Mouse (Mus musculus): ENCODE results near the gene Hand1. TPM values are rescaled to one million over a fixed set of nuclear protein-coding genes. Genes with fewer than 3 reads are reported as not detected.

The Hand1 gene
- total RNA-seq, 1 experiment = 6.5 TPM

DNA sequence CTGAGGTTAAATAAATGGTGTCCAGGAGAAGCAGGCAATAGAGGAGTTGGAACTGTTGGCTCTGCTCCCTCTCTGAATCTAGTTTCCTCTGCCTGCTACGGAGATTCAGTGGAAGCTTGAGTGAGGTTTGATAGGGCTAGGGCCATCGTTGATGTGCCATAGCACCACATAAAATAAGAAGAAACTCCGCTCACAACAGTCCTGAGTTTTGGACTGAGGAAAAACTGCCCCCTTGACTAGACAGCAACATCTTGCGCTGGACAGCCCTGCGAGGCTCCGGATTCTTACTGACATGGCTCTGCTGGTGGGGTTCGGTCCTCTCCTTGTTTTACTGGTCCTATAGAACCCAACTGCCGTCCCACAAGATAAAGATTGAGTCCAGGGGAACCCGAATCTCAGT is 3.8 kb upstream of the Hand1 start:
- peaks cover 1 to 7% of the 10 kb centered on the region in 2 experiments; a peak in 2 of 4 replicates for H3K4me1 ChIP-seq (ENCODE audit: control insufficient read depth in 2 of 2, insufficient read depth in 2 of 2, low read length in 2 of 2, poor library complexity in 1 of 2)
- no peak overlapping the region for H3K9ac ChIP-seq (ENCODE audit: insufficient read depth, low read depth, low read length, poor library complexity, severe bottlenecking)
- in situ Hi-C loops (cut with MboI; ENCODE audit: low sequenced_read_pairs in 2 of 2, unreplicated experiment in 2 of 2) = no loop called here
- TF ChIP-seq MAFK (IDR thresholded peaks at IDR 0.05; ENCODE audit: insufficient read depth, low read depth, low read length) (no peak), ZC3H11A (IDR thresholded peaks at IDR 0.05; ENCODE audit: borderline replicate concordance, low read depth, low read length) (no peak), ZNF384 (IDR thresholded peaks at IDR 0.05; ENCODE audit: low read depth, low read length) (no peak), CHD2 (IDR thresholded peaks at IDR 0.05; ENCODE audit: low read depth, low read length) (no peak), HCFC1 (IDR thresholded peaks at IDR 0.05; ENCODE audit: borderline replicate concordance, insufficient read depth, low read length) (no peak)
- H3K27ac ChIP-seq (ENCODE audit: insufficient read depth, low read depth, low read length, poor library complexity, severe bottlenecking) = no peak overlapping the region
- no peak overlapping the region for H3K4me3 ChIP-seq (ENCODE audit: insufficient read depth in 1 of 2, low read depth in 1 of 2, low read length in 2 of 2, poor library complexity in 1 of 2, severe bottlenecking in 1 of 2)
- no peak for DNase-seq (ENCODE audit: low read depth, low spot score)
- H3K36me3 ChIP-seq (ENCODE audit: control insufficient read depth, insufficient read depth, low read length, poor library complexity, severe bottlenecking) = no peaks in the 10 kb centered on the region
- no peaks in the 10 kb centered on the region for H3K9me3 ChIP-seq (ENCODE audit: control insufficient read depth, insufficient read depth, low read depth, low read length)

DNA sequence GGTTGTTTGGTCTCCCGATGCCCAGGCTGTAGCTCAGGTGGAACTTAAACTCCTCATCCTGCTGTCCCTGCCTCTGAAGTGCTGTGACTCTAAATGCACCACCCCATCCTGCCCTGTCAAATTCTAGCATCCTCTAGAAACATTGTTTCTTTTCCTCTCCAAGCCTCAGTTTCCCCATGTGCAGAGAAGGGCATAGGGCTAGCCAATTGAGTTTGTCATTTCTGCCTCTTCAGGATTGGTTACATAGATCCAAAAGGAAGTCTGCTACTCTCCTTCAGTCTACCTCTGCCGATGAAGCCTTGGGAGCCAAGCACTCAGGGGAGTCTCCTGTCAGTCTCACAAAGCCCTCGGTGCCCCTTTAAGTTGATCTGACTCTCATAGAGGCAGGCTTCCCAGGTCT is 3.3 kb upstream of the Hand1 start:
- DNase-seq (ENCODE audit: low read depth, low spot score) = no peak
- Histone ChIP-seq H3K9ac (ENCODE audit: insufficient read depth, low read depth, low read length, poor library complexity, severe bottlenecking) (no peak overlapping the region), H3K4me1 (ENCODE audit: control insufficient read depth in 2 of 2, insufficient read depth in 2 of 2, low read length in 2 of 2, poor library complexity in 1 of 2) (peaks cover 1 to 7% of the 10 kb centered on the region in 2 experiments; a peak in 2 of 4 replicates), H3K27ac (ENCODE audit: insufficient read depth, low read depth, low read length, poor library complexity, severe bottlenecking) (no peak overlapping the region), H3K9me3 (ENCODE audit: control insufficient read depth, insufficient read depth, low read depth, low read length) (no peaks in the 10 kb centered on the region), H3K36me3 (ENCODE audit: control insufficient read depth, insufficient read depth, low read length, poor library complexity, severe bottlenecking) (no peaks in the 10 kb centered on the region), H3K4me3 (ENCODE audit: insufficient read depth in 1 of 2, low read depth in 1 of 2, low read length in 2 of 2, poor library complexity in 1 of 2, severe bottlenecking in 1 of 2) (no peak overlapping the region)
- in situ Hi-C loops (cut with MboI; ENCODE audit: low sequenced_read_pairs in 2 of 2, unreplicated experiment in 2 of 2) = no loop called here
- no peak for TF ChIP-seq ZC3H11A (IDR thresholded peaks at IDR 0.05; ENCODE audit: borderline replicate concordance, low read depth, low read length)
- no peak for TF ChIP-seq MAFK (IDR thresholded peaks at IDR 0.05; ENCODE audit: insufficient read depth, low read depth, low read length)
- no peak for TF ChIP-seq ZNF384 (IDR thresholded peaks at IDR 0.05; ENCODE audit: low read depth, low read length)
- TF ChIP-seq HCFC1 (IDR thresholded peaks at IDR 0.05; ENCODE audit: borderline replicate concordance, insufficient read depth, low read length) = no peak
- TF ChIP-seq CHD2 (IDR thresholded peaks at IDR 0.05; ENCODE audit: low read depth, low read length) = no peak

DNA sequence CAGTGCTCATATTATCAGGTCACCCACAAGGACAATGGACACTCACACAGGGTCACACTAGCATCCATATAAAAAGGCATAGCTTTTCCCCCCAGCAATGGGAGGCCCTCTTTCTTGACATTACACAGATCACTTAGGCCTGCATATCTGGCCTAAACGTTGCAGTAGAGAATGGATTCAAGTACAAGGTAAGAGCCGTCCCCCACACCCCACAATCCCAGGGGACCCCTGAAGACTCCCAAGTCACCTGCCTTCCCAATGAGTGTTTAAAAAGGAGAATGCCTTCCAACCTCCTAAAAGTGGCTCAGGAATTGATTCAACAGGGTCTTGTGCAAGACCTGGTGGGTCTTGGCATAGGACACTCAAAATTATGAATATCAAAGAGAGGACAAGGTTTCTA is 2.7 kb upstream of the Hand1 start:
- Histone ChIP-seq H3K9ac (ENCODE audit: insufficient read depth, low read depth, low read length, poor library complexity, severe bottlenecking) (no peak overlapping the region), H3K9me3 (ENCODE audit: control insufficient read depth, insufficient read depth, low read depth, low read length) (no peaks in the 10 kb centered on the region), H3K4me3 (ENCODE audit: insufficient read depth in 1 of 2, low read depth in 1 of 2, low read length in 2 of 2, poor library complexity in 1 of 2, severe bottlenecking in 1 of 2) (no peak overlapping the region), H3K4me1 (ENCODE audit: control insufficient read depth in 2 of 2, insufficient read depth in 2 of 2, low read length in 2 of 2, poor library complexity in 1 of 2) (peaks cover 1 to 7% of the 10 kb centered on the region in 2 experiments; a peak in 2 of 4 replicates), H3K27ac (ENCODE audit: insufficient read depth, low read depth, low read length, poor library complexity, severe bottlenecking) (no peak overlapping the region), H3K36me3 (ENCODE audit: control insufficient read depth, insufficient read depth, low read length, poor library complexity, severe bottlenecking) (no peaks in the 10 kb centered on the region)
- TF ChIP-seq HCFC1 (IDR thresholded peaks at IDR 0.05; ENCODE audit: borderline replicate concordance, insufficient read depth, low read length) (no peak), CHD2 (IDR thresholded peaks at IDR 0.05; ENCODE audit: low read depth, low read length) (no peak), ZC3H11A (IDR thresholded peaks at IDR 0.05; ENCODE audit: borderline replicate concordance, low read depth, low read length) (no peak), MAFK (IDR thresholded peaks at IDR 0.05; ENCODE audit: insufficient read depth, low read depth, low read length) (no peak), ZNF384 (IDR thresholded peaks at IDR 0.05; ENCODE audit: low read depth, low read length) (no peak)
- no peak for DNase-seq (ENCODE audit: low read depth, low spot score)
- in situ Hi-C loops (cut with MboI; ENCODE audit: low sequenced_read_pairs in 2 of 2, unreplicated experiment in 2 of 2) = no loop called here

DNA sequence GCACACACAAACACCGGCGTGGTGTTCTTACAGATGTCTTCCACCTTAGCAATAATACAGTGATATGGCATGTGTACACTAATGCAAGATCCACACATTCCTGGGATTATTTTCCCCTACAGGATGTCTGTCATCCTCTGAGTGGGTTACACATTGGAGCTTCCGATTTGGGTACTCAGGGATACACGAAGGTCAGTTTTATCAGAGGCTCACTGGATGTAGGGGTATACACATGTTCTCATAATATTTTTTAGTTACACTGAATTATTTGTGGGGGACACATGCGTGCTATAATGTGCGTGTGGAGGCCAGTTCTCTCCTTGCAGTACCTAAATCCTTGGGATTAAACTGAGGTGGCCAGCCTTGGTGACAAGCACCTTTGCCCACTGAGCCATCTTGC is 1.4 kb upstream of the Hand1 start:
- Histone ChIP-seq H3K9ac (ENCODE audit: insufficient read depth, low read depth, low read length, poor library complexity, severe bottlenecking) (no peak overlapping the region), H3K9me3 (ENCODE audit: control insufficient read depth, insufficient read depth, low read depth, low read length) (no peaks in the 10 kb centered on the region), H3K36me3 (ENCODE audit: control insufficient read depth, insufficient read depth, low read length, poor library complexity, severe bottlenecking) (no peaks in the 10 kb centered on the region), H3K27ac (ENCODE audit: insufficient read depth, low read depth, low read length, poor library complexity, severe bottlenecking) (no peak overlapping the region), H3K4me3 (ENCODE audit: insufficient read depth in 1 of 2, low read depth in 1 of 2, low read length in 2 of 2, poor library complexity in 1 of 2, severe bottlenecking in 1 of 2) (no peak overlapping the region), H3K4me1 (ENCODE audit: control insufficient read depth in 2 of 2, insufficient read depth in 2 of 2, low read length in 2 of 2, poor library complexity in 1 of 2) (peaks cover 1 to 9% of the 10 kb centered on the region in 2 experiments; a peak in 2 of 4 replicates)
- no peak for DNase-seq (ENCODE audit: low read depth, low spot score)
- TF ChIP-seq CHD2 (IDR thresholded peaks at IDR 0.05; ENCODE audit: low read depth, low read length) (no peak), ZC3H11A (IDR thresholded peaks at IDR 0.05; ENCODE audit: borderline replicate concordance, low read depth, low read length) (no peak), HCFC1 (IDR thresholded peaks at IDR 0.05; ENCODE audit: borderline replicate concordance, insufficient read depth, low read length) (no peak), MAFK (IDR thresholded peaks at IDR 0.05; ENCODE audit: insufficient read depth, low read depth, low read length) (no peak), ZNF384 (IDR thresholded peaks at IDR 0.05; ENCODE audit: low read depth, low read length) (no peak)
- in situ Hi-C loops (cut with MboI; ENCODE audit: low sequenced_read_pairs in 2 of 2, unreplicated experiment in 2 of 2) = no loop called here

Measured in ES-E14 (cell line).